Mouse (Mus musculus): ENCODE data around the gene 1110008L16Rik.
"Not testable (repeated sequence)": the region's sequence is repeated elsewhere in the genome, so short reads cannot be mapped to it uniquely, and the experiment has no call there.

Gene 1110008L16Rik

DNA sequence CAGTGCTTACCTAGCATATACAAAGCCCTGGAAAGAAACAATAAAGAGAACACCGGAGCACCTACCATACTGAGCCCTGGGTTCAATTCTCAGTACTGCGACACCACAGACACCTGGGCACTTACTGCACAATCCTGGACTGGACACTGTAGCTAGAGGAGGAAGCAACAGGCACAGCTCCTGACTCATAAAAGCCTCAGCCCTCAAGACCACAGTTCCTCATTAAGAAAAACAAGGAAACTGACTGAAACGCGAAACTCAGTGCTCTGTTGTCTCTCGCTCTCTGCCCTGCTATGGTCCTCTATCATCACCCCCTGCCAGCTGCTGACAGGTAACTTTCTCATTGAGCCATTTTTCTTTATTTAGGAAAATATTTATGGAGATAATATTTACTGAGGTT is at the start of gene 1110008L16Rik:
1110008L16Rik (plus strand) TSS at position 242 of the 400 bp plus-strand sequence.
- in situ Hi-C loops (cut with MboI, MseI) = no loop called here

DNA sequence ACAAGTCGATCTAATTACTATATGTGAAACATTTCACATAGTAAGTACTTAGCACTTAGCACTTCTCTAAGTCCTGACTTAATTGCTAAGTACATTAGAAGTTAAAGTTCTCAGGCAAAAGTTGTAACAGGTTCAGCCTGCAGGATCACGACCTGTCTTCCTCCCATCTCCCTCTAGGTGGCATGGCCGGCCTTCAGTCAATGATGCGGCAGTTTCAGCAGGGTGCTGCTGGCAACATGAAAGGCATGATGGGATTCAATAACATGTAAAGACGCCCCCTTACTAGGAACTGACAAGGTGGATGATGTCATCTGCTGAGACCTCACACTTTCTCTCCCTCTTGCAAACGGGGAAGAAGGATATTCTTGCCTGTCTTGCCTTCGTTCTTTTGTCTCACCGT is 37.4 kb upstream of the 1110008L16Rik start:
- in situ Hi-C loops (cut with MboI, MseI) = not testable (repeated sequence)

DNA sequence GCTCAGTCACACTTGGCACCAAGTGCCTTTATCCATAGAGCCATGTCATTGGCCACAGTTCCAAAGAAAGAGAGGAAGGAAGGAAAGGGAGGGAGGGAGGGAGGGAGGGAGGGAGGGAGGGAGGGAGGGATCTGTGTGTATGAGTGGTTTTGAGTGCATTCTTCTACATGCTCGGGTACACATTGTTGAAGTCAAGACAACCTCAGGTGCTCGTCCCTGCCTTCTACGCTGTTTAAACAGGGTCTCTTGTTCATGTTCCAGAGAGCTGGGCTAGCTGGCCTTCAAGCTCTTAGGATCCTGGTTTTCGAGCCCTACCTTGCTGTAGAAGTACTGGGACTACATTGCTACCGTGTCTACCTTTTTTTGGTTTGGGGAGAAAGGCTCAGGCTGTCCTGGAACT is 36.0 kb upstream of the 1110008L16Rik start:
- in situ Hi-C loops (cut with MboI, MseI) = not testable (repeated sequence)

DNA sequence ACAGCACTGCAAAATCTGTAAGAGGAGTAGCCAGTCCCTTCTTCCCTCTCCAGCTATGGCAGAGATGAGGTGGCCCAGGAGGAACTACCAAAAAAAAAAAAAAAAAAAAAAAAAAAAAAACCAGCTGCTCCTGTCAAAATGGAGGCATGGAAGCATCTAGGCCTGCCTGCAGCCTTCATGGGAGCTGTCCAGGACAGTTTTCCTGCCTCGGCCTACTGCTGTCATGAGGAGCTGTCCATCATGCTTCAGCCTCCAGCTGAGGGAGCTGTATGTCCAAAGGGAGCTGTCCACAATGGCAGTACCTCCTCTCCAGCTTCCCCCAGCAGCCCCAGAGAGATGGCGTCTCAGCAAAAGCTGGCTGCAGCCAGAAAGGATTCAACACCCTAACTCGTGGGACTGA is 27.1 kb upstream of the 1110008L16Rik start:
- in situ Hi-C loops (cut with MboI, MseI) = loop anchor here (5.0 kb wide), 1 partner anchor 65 kb away; no protein-coding TSS in a partner anchor

DNA sequence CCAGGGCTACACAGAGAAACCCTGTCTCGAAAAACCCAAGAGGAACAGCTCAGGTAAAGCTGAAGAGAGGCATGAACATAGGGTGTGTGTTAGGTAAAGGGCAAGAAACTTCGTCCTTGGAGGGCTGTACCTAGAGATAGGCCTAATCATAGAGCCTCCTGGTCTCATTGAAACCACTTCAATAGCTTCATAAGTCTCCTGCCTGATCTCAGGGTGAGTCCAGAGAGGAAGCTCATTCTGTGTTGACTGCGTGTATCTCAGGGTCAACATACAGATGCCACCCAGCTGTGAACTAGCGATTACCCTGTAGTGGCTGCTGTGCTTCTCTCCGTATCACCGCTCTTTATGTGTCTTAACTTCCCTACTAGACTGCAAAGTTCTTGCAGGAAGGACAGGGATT is 21.8 kb upstream of the 1110008L16Rik start:
- in situ Hi-C loops (cut with MboI, MseI) = not testable (repeated sequence)

DNA sequence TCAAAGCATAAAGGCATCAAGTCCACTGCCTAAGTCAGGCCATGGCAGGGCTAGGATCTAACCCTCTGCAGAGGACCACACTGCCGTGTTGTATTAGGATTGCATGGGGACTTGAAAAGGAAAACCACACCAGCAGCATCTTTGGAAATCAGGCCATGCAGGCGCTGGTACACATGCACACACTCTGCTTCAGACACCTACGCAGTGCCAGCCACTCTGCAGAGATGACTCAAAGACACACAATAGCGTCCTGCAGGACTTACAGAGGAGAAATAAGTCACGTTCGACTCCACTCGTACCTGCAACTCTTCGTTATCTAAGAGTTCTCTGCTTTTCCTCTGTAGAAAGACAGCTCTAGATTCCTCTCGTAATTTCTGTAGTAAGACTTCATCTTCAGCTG is 1.3 kb upstream of the 1110008L16Rik start:
- in situ Hi-C loops (cut with MboI, MseI) = no loop called here

DNA sequence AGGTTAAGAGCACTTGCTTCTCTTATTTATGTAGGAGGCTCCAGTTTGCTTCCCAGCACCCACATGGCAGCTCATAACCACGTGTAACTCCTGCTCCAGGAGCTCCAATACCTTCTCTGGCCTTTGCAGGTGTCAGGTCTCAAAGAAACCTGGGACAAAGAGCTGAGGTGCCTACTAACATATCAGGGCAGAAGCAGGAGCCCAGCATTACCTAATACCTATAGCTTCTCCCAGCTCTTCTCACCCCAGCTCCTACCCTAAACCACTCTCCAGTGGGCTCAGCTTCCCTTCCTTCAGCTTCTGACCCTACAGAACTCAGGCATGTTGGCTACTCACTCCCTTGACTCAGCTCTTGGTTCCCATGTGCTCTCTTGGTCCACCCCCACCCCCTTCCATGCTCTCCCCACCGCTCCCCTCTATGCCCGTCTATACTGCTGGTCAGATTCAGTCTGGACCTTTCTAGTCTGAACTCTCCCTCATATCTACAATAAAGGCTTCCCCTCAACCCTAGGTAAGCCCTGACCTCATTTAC is 1.5 kb downstream of the 1110008L16Rik start:
- in situ Hi-C loops (cut with MboI, MseI) = no loop called here

DNA sequence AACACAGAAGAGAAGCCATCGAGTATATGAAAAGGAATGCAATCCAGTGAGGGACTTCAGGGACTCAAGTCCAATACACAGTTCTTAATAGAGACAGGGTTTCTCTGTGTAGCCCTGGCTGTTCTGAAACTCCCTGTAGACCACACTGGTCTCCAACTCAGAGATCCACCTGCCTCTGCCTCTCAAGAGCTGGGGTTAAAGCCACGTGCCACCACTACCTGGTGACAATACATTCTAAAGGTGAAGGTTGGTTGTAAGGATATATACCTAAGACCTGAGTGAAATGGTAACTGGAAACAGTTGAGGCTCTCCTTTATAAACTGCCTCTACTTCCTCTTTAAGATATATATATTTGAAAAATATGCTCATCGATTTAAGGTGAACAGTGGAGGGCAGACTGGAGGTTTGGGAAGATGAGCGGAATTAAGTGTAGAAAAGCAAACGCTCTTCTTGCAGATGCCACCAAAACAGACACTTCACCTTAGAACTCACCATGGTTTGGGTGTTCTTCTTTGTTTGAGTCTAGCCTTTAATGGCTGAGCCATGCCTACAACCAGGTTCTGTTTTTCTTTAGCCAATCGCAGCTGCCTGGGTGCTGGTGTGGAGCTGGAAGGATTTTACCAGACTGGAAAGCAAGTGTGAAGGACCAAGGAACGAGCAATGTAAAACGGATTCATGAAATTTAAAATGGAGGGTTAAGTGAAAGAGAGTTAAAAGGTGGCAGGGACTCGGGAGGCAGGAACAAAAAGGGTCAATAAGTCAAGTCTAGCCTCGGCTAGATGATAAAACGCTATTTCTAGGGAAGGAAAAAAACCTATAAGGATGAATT is 2.3 kb downstream of the 1110008L16Rik start:
- in situ Hi-C loops (cut with MboI, MseI) = no loop called here

DNA sequence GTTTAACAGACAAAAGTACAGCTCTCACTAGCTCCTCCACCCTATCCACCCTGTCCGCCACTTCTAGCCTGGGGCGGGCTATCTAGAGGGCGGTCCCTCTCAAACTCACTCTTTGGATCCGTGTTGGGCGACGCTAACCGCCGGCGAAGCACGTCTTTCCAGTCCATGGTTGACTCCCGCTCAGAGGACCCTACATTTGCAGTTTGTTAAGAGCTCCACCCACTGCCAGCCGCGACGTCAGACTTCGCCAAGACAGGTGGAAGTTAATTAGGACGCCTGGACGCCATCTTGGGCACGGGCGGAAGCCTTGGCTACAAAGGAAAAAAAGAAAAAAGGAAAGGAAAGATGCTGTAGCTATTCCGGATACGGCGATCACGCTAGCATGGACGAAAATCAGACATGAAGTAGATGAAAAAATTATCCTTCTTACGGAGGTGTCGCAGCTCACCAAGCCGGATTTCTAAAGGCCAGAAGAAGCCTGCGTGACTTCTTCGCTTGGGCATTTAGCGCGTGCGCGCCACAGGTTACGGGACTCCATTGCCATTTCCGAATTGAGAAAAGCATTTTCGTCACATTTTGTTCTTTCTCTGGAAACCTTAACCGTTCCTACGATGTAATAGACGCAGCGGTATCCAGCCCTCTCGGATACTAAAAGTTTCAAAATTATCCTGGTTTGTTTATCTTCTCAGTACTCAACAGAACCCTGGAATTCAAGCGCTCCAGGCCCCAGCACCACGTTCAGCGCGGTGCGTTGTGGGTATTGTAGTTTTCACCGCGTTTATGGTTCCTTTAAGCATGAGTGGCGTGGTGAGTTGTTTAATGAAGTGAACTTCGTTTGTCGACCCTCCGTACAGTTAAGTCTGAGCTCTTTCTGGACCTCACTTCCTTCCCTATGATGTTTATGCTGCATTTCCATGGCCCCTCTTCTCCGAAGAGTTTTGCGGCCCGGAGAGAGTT is 3.4 kb downstream of the 1110008L16Rik start, which contains the start of gene Ppp2r3c:
Ppp2r3c (minus strand) TSS at position 514 of the 957 bp plus-strand sequence.
- in situ Hi-C loops (cut with MboI, MseI) = no loop called here

DNA sequence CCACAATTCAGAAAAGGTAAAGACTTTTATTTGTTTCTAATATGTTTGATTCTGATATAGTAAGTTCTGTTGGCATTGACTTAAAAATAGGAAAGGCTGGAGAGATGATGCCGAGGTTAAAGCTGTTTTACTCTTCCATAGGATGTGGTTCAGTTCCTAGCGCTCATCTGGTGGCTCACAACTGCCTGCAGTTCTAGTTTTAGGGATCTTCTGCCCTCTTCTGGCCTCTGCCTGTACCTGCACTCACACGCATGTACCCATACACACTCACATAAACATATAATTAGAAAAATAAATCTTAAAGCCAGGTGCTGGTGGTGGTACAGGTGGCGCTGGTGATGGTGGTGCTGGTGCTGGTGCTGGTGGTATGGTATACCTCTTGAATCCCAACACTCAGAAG is 7.0 kb downstream of the 1110008L16Rik start:
- in situ Hi-C loops (cut with MboI, MseI) = no loop called here

DNA sequence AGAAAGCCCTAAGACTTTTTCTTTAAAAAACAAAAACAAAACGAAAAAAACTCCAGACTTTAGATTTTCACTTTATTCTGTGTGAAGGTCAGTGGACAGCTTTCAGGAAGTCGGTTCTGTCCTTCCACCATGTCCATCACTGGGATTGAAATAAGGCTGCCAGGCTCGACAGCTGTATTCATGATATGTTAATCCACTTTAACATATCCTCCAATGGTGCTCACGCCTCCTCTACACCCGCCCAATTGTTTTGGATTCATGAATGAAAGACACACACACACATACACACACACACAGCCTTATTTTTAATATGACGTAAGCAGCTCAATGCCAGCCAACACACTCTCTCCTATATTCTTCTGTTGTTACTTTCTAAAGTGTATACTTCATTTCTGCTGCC is 8.2 kb downstream of the 1110008L16Rik start:
- in situ Hi-C loops (cut with MboI, MseI) = no loop called here

DNA sequence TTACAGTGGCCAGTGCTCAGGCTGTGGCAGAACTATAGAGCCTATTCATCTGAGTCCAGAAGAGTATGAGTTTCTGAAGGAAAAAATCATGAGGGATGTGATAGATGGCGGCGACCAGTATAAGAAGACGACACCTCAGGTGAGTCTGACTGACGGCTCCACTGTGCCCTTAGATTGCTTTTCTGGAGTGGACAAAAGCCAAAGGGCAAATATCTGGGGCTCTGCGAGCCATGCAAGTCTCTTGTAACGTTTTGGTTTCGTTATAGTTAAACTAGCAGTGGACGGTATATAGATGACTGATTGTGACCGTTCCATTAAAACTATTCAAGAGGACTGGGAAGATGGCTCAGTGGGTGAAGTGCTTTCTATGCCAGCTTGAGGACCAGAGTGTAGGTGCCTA is 9.4 kb downstream of the 1110008L16Rik start:
- in situ Hi-C loops (cut with MboI, MseI) = no loop called here

DNA sequence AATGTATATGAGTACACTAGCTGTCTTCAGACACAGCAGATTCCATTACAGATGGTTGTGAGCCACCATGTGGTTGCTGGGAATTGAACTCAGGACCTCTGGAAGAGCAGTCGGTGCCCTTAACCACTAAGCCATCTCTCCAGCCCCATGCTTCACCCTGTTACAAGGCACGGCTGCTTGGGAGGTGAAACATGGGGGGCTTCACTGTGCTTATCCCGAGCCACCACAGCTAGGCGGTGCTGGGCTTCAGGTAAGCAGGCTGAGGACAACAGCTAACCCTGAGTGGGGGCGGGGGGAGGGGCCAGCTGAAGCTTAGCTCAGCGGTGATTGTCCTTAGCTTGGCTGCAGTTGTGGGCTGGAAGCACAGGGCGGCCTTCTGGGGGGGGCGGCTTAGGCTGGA is 10.1 kb downstream of the 1110008L16Rik start:
- in situ Hi-C loops (cut with MboI, MseI) = no loop called here

DNA sequence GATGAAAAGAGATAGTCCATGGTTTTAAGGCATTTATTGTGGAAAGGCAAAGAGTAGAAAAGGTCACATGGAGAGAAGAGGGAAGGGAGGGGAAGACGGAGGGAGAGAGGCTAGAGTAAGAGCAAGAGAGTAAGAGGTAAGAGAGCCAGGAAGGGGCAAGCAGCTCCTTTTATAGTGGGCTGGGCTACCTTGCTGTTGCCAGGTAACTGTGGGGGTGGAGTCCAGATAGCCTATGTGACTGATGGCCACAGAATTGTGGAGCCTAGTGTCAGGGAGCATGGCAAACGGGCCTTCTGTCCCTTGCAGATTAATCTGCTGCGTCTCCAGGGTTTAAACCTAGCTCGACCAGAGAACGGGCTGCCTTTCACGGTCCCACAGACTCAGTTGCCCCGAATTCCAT is 12.5 kb downstream of the 1110008L16Rik start:
- in situ Hi-C loops (cut with MboI, MseI) = no loop called here

DNA sequence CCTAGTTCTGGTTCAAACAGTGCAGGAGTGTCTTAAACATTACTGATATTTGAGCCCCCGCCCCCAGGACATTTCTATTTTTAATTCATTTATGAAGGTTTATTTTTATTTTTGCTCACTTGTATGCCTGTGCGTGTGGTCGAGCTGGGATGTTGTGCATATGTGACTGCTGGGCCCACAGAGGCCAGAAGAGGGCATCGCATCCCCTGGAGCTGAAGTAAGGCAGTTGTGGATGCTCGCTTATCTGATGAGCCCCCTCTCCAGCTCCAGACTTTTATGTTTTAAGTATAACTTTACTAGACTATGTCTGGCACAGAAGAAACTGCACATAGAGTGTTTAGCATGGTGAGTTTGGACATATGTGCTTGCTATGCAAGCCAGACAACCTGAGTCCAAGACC is 14.5 kb downstream of the 1110008L16Rik start:
- in situ Hi-C loops (cut with MboI, MseI) = no loop called here

DNA sequence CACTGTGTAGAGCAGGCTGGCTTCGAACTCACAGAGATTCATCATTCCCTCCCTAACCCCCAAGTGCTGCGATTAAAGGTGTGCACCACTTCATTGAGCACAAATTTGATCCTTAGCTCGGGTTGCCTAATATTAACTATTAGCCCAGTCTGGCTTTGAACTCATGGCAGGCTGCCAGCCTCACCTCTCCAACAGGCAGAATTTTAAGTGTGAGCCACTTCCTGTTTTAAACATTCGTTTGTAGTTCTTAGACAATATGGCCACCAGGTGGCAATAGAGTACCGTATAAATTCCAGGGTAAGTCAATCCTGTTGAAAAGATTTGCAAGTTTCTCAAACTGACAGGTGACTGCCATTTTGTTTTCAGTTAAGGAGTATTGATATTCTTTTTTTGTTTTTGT is 15.8 kb downstream of the 1110008L16Rik start:
- in situ Hi-C loops (cut with MboI, MseI) = loop anchor here (5.0 kb wide), 2 partner anchors 57 to 182 kb away; no protein-coding TSS in a partner anchor

DNA sequence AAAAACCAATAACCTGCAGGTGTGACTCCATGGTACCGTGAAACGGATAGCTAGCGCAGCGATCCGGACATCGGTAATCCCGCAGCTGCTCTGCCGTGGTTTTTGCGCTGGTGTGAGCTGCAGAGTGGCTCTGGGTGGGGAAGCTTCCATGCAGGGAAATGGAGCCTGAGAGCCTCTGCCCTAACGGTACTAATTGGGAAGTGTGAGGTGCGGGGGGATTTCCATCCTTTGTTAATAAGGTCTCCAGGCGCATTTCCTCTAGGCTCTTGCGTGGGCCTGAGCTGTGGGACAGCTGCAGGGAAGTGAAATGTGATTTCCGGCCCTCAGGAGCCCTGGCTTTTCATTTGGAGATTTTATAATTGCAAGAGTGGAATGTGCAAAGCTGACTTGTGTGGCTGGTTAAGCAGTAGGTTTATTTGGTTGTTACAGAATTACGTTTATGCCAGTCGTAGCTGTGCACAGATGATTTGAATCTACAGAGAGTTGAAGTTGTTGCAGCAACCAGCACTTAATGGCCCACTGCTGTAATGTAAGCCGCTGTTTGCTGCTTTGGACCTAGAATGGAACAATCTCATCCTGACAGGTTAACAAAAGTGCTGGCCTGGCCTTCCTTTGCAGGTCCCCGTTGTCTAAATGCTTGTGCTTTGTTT is 22.4 kb downstream of the 1110008L16Rik start:
- in situ Hi-C loops (cut with MboI, MseI) = no loop called here

DNA sequence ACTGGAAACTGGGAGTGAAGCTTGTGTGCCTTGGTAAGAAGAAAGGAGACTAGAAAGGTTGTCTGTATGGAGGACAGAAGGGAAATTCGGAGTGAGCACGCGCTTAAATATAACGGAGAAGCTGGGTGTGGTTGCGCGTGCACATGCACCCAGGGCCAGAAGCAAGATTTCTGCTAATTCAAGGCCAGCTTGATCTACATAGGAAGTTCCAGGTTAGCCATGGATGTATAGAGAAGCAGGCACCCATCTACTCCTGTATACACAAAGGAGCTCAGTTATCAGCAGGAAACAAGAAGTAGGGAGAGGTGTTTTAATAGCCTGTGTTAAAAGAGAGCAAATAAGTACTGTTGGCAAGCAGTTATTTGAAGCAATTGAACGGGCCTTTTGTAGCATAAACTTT is 26.3 kb downstream of the 1110008L16Rik start:
- in situ Hi-C loops (cut with MboI, MseI) = no loop called here

DNA sequence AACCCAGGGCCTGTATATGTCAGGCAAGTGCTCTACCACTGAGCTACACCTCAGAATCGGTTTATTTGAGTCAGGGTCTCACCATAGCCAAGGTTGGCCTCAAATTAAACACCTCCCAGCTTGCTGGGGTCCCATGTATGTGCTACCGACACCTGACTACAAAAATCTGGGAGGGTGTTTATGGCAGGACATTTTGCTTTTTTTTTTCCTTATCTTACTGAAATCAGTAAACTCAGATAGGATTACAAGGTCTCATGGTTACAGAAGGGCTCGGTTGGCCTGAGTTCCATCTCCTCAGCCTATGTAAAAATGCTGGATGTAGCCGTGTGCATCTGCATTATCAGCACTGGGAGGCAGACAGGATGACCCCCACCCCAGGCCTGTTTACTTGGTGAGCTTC is 29.4 kb downstream of the 1110008L16Rik start:
- in situ Hi-C loops (cut with MboI, MseI) = no loop called here

DNA sequence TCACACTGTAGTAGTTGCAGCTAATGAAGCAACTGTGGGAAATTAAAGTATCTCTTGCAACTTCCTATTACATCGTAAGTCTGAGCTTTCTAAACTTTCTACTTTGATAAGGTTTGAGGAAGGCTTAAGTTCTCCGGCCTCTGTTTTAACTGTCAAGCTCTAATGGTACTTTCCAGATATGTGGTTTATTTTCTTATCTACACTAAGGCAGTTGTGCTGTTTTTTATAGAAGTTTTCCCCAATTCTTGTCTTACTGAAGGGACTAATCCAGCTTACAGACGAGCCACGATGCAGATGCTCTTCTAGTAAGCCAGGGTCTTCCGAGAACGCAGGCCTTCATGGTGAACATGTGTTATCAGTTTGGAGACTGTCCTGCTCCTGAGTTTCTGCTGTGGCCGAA is 30.0 kb downstream of the 1110008L16Rik start:
- in situ Hi-C loops (cut with MboI, MseI) = no loop called here

DNA sequence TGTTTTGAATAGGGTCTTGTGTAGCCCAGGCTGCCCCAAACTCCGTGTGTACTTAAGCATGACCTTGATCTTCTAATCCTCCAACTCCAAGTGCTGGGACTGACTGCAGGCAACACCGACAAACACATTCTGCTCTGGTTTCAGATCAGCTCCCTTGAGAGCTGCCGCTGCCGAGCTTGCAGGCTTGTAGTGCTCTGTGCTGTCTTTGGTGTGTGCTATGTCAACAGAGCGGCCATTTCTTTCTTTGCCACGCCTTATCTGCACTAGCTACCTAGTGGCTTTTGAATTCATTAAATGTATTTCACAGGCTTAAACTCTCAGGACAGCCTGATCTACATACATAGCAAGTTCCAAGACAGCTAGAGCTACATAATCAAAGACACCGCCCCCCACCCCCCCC is 34.3 kb downstream of the 1110008L16Rik start:
- in situ Hi-C loops (cut with MboI, MseI) = no loop called here
